Mouse (Mus musculus): ENCODE data around the gene Prrc2a. TPM values are rescaled to one million over a fixed set of nuclear protein-coding genes. Genes with fewer than 3 reads are reported as not detected.

Prrc2a gene
- polyA plus RNA-seq, 1 experiment, result 146 TPM

- peak within 1 kb of the TSS; percentile 83 for H3K27ac ChIP-seq (ENCODE audit: insufficient read depth, low read depth, low read length)
- under 1% methylated on average over 66 of the region's 66 CpGs for WGBS
- peaks cover 2% of the 10 kb centered on the region for H3K4me1 ChIP-seq (ENCODE audit: control insufficient read depth, insufficient read depth, low read length)
- TF ChIP-seq POLR2A (IDR thresholded peaks at IDR 0.05; ENCODE audit: insufficient read depth, low read depth, low read length) (peak; percentile 39; the same call in 1 of the 2 replicates), CTCF (IDR thresholded peaks at IDR 0.05; ENCODE audit: insufficient read depth, low read depth, low read length) (no peak)
- H3K4me3 ChIP-seq (ENCODE audit: insufficient read depth, low read depth, low read length), result peak within 1 kb of the TSS; percentile 81
Measured at GRCm38 (mm10) chr17:35134801-35135590, 29.7 kb downstream of the Prrc2a start, which contains the start of gene Bag6. Bag6 (plus strand) TSS chr17:35135178.

GRCm38 (mm10) chr17:35133517-35133916 lies 31.2 kb downstream of the Prrc2a start:
- H3K4me1 ChIP-seq (ENCODE audit: control insufficient read depth, insufficient read depth, low read length), result peaks cover 3% of the 10 kb centered on the region
- no peak overlapping the region for H3K4me3 ChIP-seq (ENCODE audit: insufficient read depth, low read depth, low read length)
- WGBS, result 91% methylated on average over 7 of the region's 7 CpGs
- no peak overlapping the region for H3K27ac ChIP-seq (ENCODE audit: insufficient read depth, low read depth, low read length)
- TF ChIP-seq CTCF (IDR thresholded peaks at IDR 0.05; ENCODE audit: insufficient read depth, low read depth, low read length) (no peak), POLR2A (IDR thresholded peaks at IDR 0.05; ENCODE audit: insufficient read depth, low read depth, low read length) (no peak)

DNA sequence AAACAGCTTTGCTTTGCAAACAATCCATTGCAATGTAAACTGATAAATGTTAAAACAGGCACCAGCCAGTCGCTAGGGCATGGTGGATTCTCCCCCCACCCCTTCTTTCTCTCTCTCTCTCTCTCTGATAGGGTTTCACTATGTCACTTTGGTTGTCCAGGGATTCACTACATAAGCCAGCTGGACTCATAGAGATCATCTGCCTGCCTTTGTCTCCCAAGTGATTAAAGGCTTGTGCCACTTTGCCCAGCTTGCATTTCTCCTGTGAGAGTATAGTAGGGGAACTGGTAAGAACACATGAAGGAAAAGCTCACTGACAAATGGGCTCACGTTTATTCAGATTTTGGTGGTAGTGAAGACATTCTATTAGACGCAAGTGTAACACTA lies 32.5 kb downstream of the Prrc2a start:
- WGBS, result 65% methylated on average over 3 of the region's 3 CpGs

GRCm38 (mm10) chr17:35131500-35132173 lies 33.1 kb downstream of the Prrc2a start, which contains the start of gene Apom:
Apom (minus strand) TSS chr17:35132050.
- 77% methylated on average over 15 of the region's 15 CpGs for WGBS
- H3K4me1 ChIP-seq (ENCODE audit: control insufficient read depth, insufficient read depth, low read length), result peaks cover 16% of the 10 kb centered on the region
- no peak within 1 kb of the TSS for H3K27ac ChIP-seq (ENCODE audit: insufficient read depth, low read depth, low read length)
- TF ChIP-seq POLR2A (IDR thresholded peaks at IDR 0.05; ENCODE audit: insufficient read depth, low read depth, low read length), result no peak
- no peak for TF ChIP-seq CTCF (IDR thresholded peaks at IDR 0.05; ENCODE audit: insufficient read depth, low read depth, low read length)
- no peak within 1 kb of the TSS for H3K4me3 ChIP-seq (ENCODE audit: insufficient read depth, low read depth, low read length)

More for the DNA sequence above, 32.5 kb downstream of the Prrc2a start:
- H3K4me1 ChIP-seq (ENCODE audit: control insufficient read depth, insufficient read depth, low read length), result peaks cover 12% of the 10 kb centered on the region
- no peak overlapping the region for H3K27ac ChIP-seq (ENCODE audit: insufficient read depth, low read depth, low read length)
- TF ChIP-seq POLR2A (IDR thresholded peaks at IDR 0.05; ENCODE audit: insufficient read depth, low read depth, low read length) (no peak), CTCF (IDR thresholded peaks at IDR 0.05; ENCODE audit: insufficient read depth, low read depth, low read length) (no peak)
- H3K4me3 ChIP-seq (ENCODE audit: insufficient read depth, low read depth, low read length), result no peak overlapping the region

DNA sequence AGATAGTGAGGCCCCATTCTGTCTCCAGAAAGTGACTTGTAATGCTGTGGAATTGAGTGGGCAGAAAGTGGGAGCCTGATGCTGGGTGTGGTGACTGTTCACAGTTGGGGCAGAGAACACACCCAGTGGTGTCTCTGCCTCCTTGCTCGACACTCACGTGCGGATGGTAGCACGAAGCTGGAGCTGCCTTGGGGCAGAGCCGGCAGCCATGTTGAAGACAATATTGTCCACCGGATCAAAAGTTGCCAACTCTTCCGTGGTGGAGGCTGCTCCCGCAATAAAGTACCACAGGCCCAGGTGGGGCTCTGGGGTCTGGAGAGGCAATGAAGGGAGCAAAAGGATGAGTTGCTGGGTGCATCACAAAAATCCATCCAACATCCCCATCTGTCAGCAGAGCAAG lies 33.7 kb downstream of the Prrc2a start:
- 85% methylated on average over 8 of the region's 8 CpGs for WGBS
- Histone ChIP-seq H3K4me1 (ENCODE audit: control insufficient read depth, insufficient read depth, low read length) (peaks cover 18% of the 10 kb centered on the region), H3K27ac (ENCODE audit: insufficient read depth, low read depth, low read length) (no peak overlapping the region), H3K4me3 (ENCODE audit: insufficient read depth, low read depth, low read length) (no peak overlapping the region)
- no peak for TF ChIP-seq CTCF (IDR thresholded peaks at IDR 0.05; ENCODE audit: insufficient read depth, low read depth, low read length)
- no peak for TF ChIP-seq POLR2A (IDR thresholded peaks at IDR 0.05; ENCODE audit: insufficient read depth, low read depth, low read length)

GRCm38 (mm10) chr17:35128996-35129395 lies 35.7 kb downstream of the Prrc2a start:
- Histone ChIP-seq H3K27ac (ENCODE audit: insufficient read depth, low read depth, low read length) (no peak overlapping the region), H3K4me3 (ENCODE audit: insufficient read depth, low read depth, low read length) (no peak overlapping the region), H3K4me1 (ENCODE audit: control insufficient read depth, insufficient read depth, low read length) (peaks cover 20% of the 10 kb centered on the region)
- TF ChIP-seq CTCF (IDR thresholded peaks at IDR 0.05; ENCODE audit: insufficient read depth, low read depth, low read length) (no peak), POLR2A (IDR thresholded peaks at IDR 0.05; ENCODE audit: insufficient read depth, low read depth, low read length) (no peak)
- WGBS, result 75% methylated on average over 11 of the region's 11 CpGs

GRCm38 (mm10) chr17:35127017-35127416 lies 37.7 kb downstream of the Prrc2a start:
- no peak overlapping the region; the same call in 1 of the 2 replicates for H3K27ac ChIP-seq (ENCODE audit: insufficient read depth, low read depth, low read length)
- 66% methylated on average over 13 of the region's 13 CpGs for WGBS
- H3K4me1 ChIP-seq (ENCODE audit: control insufficient read depth, insufficient read depth, low read length), result peaks cover 20% of the 10 kb centered on the region
- peak overlapping the region; percentile 77 for H3K4me3 ChIP-seq (ENCODE audit: insufficient read depth, low read depth, low read length)
- TF ChIP-seq POLR2A (IDR thresholded peaks at IDR 0.05; ENCODE audit: insufficient read depth, low read depth, low read length), result no peak
- no peak for TF ChIP-seq CTCF (IDR thresholded peaks at IDR 0.05; ENCODE audit: insufficient read depth, low read depth, low read length)

DNA sequence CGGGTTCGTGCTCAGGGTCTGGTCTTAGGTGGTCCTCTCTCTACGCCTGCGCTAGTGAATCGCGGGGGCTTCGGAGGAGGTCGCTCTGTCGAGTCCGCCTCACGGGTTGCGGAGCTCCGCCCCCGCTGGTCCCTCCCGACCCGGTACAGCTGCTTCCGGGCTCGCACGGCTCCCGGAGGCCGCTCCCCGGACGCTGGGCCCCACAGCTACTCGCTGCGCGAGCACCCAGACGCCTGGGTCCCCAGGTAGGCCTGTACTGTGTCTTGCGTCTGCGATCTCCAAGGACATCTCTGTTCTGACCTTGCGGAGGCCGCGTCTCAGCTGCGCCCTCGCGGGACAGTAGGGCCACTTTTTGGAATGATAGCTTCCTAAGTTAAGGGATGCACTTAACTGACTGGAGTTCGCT lies 38.5 kb downstream of the Prrc2a start, which contains the start of gene D17H6S53E:
Gene D17H6S53E (plus strand): TSS at position 168 of the 406 bp plus-strand sequence.
- WGBS, result under 1% methylated on average over 36 of the region's 36 CpGs
- Histone ChIP-seq H3K4me3 (ENCODE audit: insufficient read depth, low read depth, low read length) (peak within 1 kb of the TSS; percentile 77), H3K4me1 (ENCODE audit: control insufficient read depth, insufficient read depth, low read length) (peaks cover 20% of the 10 kb centered on the region), H3K27ac (ENCODE audit: insufficient read depth, low read depth, low read length) (peak within 1 kb of the TSS; percentile 82)
- TF ChIP-seq CTCF (IDR thresholded peaks at IDR 0.05; ENCODE audit: insufficient read depth, low read depth, low read length), result no peak
- TF ChIP-seq POLR2A (IDR thresholded peaks at IDR 0.05; ENCODE audit: insufficient read depth, low read depth, low read length), result peak; percentile 92

DNA sequence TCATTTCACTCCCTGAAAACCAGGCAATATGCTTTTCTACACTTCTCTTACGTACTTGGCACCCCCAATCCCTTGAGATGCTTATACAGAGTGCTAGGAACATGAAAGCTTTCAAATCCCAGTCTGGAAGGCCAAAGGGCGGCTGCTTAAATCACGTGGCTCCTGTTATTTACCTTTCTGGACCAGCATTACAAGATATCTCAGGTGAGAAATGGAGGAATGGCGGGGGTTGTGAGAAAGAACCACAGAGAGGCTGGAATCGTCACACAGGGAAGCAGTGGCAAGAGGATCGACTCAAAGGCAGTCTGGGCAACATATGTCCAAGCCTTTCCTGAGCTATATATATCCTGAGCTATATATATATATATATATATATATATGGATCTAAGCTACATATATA lies 39.1 kb downstream of the Prrc2a start:
- H3K4me3 ChIP-seq (ENCODE audit: insufficient read depth, low read depth, low read length), result peak overlapping the region; percentile 77; the same call in 1 of the 2 replicates
- TF ChIP-seq CTCF (IDR thresholded peaks at IDR 0.05; ENCODE audit: insufficient read depth, low read depth, low read length), result no peak
- TF ChIP-seq POLR2A (IDR thresholded peaks at IDR 0.05; ENCODE audit: insufficient read depth, low read depth, low read length), result no peak
- WGBS, result 35% methylated on average over 6 of the region's 6 CpGs
- peaks cover 20% of the 10 kb centered on the region for H3K4me1 ChIP-seq (ENCODE audit: control insufficient read depth, insufficient read depth, low read length)
- no peak overlapping the region for H3K27ac ChIP-seq (ENCODE audit: insufficient read depth, low read depth, low read length)
